Mouse (Mus musculus) natural killer cell, adult 2 months (primary cell): ENCODE data around the gene Ephb4.

Source experiments
- DNase-seq, 2 experiments: peaks; one replicate each; pipeline ENCODE4 v3.0.0; 2022; ENCODE audit warnings: low spot score in 2 of 2

The Ephb4 gene

DNA sequence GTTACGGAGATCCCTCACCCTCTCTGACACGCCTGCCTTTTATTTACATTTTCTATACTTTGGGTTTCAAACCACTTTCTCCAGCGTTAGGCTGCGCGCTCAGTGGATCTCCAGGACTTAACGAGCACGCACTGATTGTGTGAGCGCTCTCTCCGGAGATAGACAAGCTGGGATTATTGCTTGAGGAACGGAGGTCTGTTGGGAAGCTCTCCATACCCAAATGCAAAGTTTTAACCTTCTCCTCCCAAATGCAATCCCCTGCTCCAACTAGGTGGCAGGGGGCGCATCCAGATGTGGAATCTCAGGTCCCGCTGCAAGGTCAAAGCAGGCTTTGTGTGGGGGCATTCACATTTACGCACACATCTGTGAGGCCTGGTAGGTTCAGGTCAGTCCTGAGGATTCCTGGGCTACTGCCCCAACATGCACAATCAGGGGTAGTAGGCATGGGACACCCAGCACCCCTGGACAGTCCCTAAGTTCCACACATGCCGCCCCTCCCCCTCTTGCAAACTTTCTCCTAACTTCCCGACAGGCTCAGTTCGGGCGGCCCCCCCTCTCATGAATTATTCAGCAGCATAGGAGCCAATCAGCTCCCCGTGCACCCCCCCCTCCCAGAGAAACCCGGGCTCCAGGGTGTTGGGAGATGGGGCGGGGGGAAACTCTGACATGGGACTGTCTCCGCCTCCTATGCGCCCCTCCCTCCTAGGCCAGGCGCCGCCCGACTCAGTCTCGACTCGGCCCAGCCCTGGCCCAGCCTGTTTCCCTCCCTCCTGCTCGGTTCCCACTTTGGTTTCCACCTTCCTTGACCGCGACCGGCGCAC, at the start of gene Ephb4:
Gene Ephb4 (plus strand): TSS at position 726 of the 821 bp plus-strand sequence.
- no peak for DNase-seq

DNA sequence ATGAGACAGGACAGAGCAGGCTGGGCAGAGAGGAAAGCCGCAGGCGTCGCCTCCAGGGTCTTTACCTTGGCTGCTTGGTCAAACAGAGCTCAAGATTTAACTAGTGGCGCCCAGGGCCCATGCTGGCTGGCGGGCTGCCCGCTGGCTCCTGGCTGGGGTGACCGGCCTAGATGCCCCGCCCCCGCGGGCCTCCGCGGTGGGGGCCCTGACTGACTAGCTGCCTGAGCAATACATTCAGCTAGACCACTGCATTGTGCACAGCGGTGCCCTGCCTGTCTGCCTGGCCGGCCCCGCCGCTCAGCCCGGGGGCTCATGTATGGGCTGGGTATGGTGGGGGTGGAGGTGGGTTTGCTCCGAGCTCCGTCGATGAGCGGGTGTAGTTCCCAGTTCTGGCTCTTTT, 48.7 kb upstream of the Ephb4 start:
- no peak for DNase-seq

DNA sequence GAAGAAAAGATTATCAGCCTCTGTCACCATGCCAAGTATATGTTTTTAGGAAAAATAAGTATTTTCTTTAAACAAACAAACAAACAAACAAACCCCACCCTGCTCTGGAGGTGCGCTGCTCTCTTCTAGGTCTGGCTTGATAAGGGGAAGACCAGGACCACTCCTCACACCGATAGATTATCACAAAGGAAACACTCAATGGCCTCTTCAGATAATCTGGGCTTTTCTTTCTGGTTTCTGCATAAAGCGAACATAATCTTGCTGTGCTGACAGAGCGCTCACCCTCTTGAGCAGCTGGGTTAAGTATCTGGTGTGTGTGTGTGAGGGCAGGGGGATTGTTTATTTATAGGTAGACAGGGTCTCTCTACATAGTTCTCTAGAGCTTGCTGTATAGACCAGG, 46.3 kb upstream of the Ephb4 start:
- no peak for DNase-seq

DNA sequence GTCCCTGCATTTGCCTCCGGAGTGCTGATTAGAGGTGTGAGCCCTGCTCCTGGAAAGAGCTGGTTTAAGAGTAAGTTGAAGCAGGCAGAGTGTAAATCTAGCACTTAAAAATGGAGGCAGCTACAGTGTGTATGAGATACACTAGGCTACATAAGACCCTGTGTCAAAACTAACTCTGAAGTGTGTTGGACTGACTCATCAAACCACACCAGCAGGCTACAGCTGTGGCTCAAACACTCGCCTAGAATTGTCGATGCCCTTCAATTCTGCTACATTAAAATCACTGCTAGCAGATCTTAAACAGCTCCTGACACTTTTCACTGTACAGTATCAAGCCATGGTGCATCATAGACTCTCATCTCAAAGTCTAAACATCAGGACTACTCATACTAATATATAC, 45.7 kb upstream of the Ephb4 start:
- no peak for DNase-seq

DNA sequence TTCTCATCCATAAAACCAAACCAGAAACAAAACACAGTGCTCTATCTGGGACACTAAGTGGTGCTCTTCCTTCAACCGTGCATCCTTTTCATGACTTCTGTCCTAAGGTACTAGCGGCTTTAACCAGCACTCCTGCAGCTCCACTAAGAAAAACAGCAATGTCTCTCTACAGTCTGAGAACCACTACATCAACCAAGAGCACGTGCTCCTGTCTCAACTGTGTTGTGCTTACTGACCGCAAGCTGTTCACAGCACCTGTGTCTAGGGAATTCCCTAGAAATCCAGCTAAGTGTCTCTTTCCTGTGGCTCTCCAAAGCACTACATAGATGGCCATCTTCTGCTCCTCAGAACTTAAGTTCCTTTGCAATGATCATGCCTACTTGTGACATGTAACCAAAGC, 45.1 kb upstream of the Ephb4 start:
- no peak for DNase-seq

DNA sequence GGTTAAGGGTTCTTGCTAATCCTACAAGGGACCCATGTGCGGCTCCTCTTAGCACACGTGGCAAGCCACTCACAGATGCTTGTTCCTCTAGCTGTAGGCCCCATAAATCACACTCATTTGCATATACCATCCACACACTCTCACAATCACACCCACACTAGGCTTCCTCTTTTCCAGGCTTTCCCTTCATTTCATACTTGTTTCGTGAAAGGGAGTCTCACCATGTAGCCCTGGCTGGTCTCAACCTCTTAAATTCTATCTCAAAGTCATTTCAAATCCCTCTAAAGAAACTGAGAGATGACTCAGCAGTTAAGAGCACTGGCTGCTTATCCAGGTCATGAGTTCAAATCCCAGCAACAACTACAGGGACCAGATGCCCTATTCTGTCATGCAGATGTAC, 44.1 kb upstream of the Ephb4 start:
- no peak for DNase-seq

DNA sequence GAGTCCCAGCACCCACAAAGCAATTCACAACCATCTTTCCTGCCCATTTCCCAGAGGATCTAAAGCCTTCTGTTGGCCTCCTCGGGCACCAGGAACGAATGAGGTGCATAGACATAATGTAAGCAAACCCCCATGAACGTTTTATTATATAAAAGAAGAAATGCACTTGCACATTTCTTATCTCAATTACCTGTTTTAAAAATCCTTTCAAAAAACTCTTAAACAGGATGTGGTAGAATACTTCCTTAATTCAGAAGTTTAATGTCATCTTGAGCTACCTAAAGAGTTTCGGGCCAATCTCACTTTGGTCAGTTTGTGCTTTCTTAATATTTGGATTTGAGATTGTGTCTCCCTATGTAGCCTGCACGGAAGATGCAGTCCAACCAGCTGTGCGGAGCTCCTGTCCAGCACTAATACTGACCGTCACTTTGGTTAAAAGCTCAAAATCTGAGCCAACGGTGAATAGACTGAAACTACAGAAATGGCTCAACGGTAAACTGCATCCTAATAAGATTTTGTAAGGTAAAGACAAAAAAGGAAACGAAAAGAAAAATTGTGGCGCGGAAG, 43.4 kb upstream of the Ephb4 start:
- no peak for DNase-seq

DNA sequence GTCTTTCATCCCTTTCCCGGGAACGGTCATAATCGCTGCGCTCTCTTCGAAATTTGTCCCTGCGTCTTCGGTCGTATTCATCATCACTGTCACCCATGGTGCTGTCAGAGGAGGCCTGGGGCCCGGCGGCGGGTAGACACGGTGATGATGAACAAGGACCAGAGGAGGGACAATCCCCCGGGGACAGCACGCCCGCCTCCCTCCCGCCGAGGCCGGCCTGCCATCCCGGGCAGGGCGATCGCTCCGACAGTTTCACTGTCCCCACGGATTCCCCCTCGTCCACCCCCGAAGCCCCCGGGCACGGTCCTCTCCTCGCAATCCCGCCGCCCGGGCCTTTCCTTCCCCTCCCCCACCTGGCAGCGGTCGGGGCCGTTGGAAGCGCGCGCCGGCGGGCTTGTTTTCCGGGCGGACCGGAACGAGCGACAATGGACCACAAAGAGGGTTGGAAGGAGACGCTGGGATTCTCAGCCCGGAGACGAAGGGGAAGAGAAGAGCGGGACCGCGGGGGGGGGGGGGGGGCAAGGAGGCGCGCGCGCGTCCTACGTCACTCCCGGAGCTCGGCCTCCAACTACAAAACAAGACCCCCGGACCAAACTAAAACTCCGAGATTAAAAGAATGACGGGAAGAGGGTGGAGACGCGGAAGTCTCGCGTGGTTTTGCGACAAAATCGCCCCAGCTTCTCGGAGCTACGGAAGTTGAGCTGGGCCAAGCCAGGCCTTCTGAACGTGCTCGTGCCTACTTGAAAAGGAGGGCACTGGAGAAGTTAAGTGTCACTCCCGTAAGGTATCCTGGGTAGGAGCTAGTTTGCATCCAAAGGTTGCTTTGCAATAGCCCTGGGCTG, 42.6 kb upstream of the Ephb4 start, which contains the start of gene Srrt:
Gene Srrt (minus strand): TSS at position 604 of the 842 bp plus-strand sequence.
- DNase-seq = peak; percentile 82 to 88

DNA sequence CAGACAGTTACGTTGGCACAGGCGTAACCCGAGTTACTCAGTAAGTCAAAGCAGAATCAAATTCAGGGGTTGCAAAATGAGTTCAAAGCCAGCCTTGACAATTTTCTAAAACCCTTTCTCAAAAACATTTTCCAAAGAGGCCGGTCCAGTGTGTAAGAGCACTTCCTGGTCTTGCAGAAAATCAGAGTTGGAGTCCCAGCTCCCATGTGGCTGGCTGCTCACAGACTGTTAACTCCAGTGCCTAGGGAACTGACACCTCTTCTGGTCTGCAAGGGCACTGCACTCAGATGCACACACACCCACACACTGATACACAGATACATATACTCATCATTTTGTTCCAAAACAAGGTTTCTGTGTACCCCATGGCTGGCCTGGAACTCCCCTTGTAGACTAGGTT, 41.6 kb upstream of the Ephb4 start:
- no peak for DNase-seq

DNA sequence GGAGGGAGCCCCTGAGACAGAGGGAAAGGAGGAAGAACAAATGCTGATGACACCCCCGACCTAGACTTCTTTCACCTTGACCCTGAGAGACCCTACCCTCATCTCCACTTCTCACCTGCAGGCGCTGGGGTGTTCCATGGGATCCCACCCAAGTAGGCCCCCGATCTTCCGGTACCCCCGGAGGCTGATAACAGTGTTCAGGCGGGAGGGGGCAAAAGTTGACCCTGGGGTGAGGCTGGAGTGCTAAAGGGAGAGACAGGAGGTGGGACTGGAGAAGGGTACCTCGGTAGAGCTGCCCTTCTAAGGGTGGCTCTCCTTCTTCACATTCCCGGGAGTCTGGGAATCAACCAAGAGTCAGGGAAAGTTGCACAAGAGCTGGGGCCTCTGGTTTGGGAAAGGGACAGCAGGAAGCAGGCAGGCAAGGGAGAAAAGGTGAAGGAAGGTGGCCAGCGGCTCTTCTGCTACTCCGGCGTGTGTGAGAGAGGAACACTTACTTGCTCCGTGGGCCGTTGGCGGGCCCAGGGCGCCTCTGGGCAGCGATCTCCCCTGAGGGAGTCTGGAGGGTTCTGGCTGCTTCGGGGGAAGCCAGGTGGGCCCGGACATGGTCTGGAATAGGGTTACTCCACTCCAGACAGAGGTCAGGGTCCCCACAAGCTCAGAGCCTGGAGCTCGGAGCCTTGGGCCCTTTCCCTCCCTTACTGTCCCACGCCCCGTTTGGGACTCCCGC, 36.3 kb upstream of the Ephb4 start:
- DNase-seq = no peak

DNA sequence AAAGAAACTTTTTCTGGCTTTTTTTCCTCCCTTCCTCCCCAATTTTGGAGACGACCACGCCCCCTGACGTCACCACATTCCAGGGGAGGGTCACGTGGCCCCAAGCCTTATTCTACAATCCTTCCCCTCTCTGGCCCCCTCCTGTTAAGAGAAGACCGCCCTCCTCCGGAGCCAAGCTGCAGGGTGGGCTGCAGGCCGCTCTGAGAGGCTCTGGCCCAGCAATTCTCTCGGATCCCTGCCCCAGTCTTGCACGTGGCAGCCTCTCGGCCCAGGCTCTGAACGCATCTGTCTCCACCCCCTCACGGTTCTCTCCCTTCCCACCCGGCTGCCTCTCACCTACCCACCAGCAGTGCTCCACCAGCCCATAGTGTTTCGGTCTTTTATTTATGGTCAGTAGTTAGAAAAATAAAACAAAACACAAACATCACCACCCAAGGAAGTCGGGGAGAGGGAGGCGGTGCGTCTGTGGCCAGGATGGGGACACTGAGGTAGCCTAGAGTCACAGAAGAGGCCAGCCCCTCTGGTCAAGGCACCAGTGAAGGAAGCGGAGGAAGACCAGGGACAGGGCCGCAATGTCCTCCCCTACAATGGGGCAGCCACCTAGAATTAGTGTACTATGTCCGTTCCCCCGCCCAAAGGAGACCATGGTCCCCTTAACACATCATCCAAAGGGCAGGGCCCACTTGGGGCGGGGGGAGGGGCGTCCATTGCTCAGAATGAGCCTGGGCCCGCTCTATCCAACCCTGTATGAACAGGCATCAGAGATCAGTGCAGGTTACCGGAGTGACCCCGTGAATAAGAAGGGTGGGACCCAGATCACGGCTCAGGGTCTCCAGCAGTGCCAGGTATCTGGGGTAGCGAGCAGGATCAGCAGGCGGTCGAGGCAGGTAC, 35.5 kb upstream of the Ephb4 start, which contains the start of gene Trip6:
Gene Trip6 (minus strand): TSS at position 212 of the 891 bp plus-strand sequence.
- no peak for DNase-seq

DNA sequence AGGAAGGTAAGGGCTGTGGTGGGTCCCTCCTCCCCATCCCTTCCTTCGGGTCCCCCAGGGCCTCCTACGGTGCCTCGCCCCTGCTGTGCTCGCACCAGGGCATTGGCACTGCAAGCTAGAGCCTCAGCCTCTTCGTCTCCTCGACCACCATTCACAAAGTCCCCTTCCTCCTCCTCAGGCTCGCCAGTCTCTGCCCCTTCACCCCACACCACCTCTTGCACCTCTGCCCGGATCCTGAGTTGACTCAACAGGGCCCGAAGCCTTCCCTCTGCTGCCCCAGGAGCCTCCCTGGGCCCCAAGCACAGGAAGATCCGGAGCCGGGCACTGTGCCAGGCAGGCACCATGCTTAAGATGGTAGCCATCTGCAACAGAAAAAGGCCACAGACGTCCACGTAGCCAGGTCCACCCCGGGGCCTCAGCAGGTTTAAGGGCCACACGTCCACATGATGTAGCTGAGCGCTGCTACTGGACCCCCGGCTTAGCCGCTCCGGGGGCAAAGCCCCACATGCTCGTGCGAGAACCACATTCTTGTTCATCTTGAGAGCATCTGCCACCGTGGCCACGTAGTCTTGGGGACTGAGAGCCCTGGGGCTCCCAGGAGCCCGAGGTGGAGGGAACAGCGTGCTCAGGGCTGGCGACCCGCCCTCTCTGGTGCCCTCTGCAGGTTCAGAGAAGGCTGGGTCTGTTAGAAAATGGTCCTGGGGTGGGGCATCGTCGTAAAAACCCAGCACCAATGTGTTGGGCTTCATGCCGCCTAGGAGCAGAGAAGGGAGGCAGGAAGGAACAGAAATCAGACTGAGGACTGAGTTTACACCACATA, 34.6 kb upstream of the Ephb4 start:
- peak in 1 of 2 experiments; percentile 36 for DNase-seq

DNA sequence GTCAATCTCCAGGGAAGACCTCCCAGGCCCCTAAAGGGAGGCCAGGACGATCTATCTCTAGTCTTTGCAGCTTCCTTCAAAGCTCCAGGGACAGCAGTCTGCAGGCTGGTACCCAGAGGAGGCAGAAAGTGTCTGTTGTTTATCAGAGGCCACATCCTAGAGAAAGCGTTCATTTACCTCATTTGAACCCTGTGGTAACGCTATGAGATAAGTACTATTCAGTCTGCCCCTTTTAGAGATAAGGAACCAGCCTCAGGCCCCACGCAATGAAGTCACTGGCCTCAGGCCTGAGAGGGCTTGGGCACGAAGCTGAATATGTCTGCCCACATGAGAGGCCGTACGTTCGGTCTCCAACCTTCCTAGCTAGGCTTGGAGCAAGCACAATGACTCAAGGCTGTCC, 32.5 kb upstream of the Ephb4 start:
- no peak for DNase-seq

DNA sequence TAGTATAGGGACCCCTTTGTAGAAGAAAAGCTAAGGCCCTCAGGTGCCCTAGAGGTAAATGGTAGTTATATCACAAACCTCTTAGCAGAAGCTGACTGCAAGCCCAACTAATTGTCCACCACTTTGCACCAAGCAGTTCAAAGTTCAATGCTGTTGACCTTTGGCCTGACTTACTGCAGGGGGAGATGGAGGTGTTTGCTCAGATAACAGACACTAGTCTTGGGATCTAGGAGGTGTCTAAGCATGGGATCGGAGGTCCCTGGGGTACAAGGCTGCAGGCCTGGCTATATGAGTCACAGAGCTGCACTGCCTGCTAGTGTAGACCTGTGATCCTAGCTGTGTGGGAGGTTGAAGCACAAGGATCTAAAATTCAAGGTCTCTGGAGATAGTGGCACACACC, 31.3 kb upstream of the Ephb4 start:
- no peak for DNase-seq

DNA sequence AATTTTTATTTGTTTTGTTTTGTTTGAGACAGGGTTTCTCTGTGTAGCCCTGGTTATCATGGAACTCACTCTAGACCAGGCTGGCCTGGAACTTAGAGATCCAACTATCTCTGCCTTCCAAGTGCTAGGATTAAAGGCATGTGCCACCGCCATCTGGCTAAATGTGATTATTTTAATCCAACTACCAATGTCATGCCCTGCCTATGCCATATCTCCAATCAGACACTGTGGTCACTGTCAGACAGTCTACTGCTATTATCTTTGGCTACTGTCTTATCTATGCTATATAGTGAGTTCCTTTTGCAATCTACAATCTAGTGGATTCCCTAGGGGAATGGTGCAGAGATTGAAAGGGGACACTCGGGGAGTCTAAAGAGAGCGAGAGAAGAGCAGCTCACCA, 28.9 kb upstream of the Ephb4 start:
- no peak for DNase-seq

DNA sequence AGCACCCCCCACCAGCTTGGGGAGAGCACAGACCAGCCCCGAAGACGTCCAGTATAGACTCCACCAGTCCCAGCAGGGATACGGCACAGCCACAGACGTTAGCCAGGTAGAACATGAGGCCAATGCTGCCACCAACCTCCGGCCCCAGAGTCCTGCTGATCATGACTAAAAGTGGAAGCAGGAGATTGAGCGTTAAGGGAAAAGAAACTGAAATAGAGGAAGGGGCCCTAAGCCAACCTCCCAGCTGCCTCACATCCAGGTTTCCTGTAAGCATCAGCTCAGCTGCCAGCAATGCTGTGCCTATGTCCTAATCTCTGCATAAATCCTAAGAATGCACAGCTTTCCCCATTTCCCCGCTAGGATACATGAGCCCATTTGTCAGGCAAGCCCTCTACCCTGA, 19.0 kb upstream of the Ephb4 start:
- no peak for DNase-seq

DNA sequence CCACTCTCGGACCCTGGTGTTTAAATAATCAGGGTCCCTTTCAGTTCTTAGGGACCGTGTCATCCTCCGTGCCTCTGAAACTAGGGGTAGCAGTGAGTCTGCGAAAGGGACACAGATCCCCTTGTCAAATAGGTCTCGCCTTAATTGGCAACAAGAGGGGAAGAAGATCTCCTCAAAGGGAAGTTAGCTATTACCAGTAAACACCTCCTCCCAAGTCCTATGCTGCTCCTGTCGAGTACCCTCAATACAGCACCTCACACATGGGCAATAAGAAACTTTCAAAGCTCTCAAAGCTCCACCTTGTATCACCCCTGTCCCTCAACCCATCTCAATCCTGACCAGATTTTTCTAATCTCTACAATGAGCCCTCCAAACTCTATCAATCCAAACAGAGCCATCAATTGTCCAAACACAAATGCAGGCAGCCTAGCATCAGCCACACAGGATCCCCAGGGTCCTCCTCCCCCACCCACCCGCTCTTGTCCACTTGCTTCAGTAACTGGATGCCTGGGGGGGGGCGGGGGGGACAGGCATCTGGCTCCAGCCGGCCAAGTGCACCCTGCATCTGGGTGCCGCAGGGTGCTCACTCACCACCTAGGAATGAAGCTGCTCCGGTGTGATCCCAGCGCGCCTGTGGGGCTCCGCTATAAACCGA, 16.9 kb upstream of the Ephb4 start:
- DNase-seq = no peak

DNA sequence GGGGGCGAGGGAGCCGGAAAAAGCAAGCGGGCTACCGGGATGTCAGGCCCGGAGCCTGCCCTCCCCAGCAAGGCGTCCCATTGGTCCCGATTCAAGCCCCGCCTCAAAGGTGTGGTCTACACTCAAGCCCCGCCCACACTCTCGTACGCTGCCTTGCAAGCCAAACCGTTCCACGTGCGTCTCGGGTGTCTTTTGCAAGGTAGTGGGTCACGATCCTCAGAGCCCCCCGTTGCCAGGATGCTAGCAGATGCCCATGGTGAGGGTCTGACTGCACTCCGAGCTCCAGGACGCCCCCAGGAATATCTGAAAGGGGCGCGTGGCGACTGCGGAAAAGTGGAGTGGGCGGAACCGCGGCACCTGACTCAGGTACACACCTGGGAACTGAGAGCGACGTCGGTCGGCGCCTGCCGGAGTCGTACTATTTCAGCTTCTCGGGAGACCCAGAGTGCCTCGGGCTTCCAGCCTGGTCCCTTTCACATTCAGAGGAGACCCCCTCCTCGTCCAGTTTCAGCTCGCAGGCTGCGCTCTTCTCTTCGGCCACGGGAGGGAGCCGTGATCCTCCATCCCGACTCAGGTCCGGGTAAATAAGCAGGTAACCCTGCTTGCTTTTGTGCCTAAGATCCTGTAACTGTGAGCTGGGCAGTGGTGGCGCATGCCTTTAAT, 16.3 kb upstream of the Ephb4 start, which contains the start of gene Slc12a9:
Gene Slc12a9 (minus strand): TSS at position 86 of the 663 bp plus-strand sequence.
- DNase-seq = peak; percentile 88 to 91

DNA sequence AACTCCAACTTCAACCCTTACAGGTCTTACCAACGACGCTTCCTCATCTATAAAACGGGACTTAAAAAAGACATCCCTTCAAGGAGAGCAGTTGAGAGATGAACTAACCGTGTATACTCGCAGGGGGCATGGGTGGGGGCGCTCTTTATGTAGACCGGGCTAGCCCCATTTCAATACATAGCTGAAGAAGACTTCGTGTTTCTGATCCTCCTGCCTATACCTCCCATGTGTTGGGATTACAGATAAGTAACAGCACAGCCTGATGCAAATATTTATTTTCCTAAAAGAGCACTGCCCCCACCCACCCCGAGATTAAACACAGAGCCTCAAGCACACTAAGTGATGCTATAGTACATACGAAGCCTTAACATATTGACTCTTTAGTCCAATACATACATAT, 15.6 kb upstream of the Ephb4 start:
- DNase-seq = no peak
